Mouse (Mus musculus): ENCODE measurements around the gene Zfp398.

DNA sequence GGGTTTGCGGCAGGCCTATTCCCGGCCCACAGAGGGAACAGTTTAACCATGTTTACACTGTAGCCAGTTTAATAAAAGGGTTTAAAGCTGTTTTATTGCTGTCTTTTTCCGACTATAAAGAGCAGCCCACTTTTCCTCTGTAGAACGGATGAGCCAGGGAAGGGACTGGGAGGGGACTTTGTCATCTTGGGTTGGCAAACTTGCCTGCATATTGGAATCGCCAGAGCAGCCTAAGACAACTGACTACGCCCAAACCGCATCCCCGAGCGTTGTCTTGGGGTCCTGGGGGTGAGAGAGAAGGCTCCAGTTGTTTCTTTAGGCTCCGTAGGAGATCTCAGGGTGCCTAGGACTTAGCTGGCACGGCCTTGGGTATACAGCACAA lies 42.7 kb downstream of the Zfp398 start:
- TF ChIP-seq CTCF (IDR thresholded peaks at IDR 0.05; ENCODE audit: control insufficient read depth, insufficient read depth, insufficient replicate concordance, low read depth, low read length) (no peak), POLR2A (IDR thresholded peaks at IDR 0.05; ENCODE audit: control insufficient read depth, low read depth, low read length) (no peak)
